Mouse (Mus musculus) liver, embryonic 11.5 days (tissue): ENCODE measurements around the gene Arap2. TPM values are rescaled to one million over a fixed set of nuclear protein-coding genes. Genes with fewer than 3 reads are reported as not detected.

ENCODE experiments used
- ATAC-seq: fragments of 200-750 bp; cut with Nextera tagmentation; replicated peaks from 2 replicates; pipeline ENCODE4 v1.8.0; 2017; ENCODE audit warnings: moderate number of reproducible peaks, mild to moderate bottlenecking, moderate TSS enrichment, moderate library complexity; ENCODE audit not compliant: low FRiP score
- DNase-seq: peaks from one replicate; pipeline ENCODE4 v3.0.0-alpha.2; 2017; ENCODE audit warnings: low spot score
- H3K27ac ChIP-seq: fragments of 300-500 bp; sonication (generic); 2 replicates; pipeline ENCODE4 v1.5.1; 2014; ENCODE audit warnings: mild to moderate bottlenecking, low read depth, low read length, control low read depth
- H3K27me3 ChIP-seq: fragments of 300-500 bp; sonication (generic); replicated peaks from 2 replicates; pipeline ENCODE4 v1.6.1; 2014; ENCODE audit warnings: low read length, mixed read lengths; ENCODE audit not compliant: control insufficient read depth, insufficient read depth
- H3K36me3 ChIP-seq: fragments of 300-500 bp; sonication (generic); 2 replicates; pipeline ENCODE4 v1.6.1; 2014; ENCODE audit warnings: mild to moderate bottlenecking, low read length, moderate library complexity, mixed read lengths; ENCODE audit not compliant: control insufficient read depth, insufficient read depth
- H3K4me1 ChIP-seq: fragments of 300-500 bp; sonication (generic); replicated peaks from 2 replicates; pipeline ENCODE4 v1.6.1; 2014; ENCODE audit warnings: low read length, mixed read lengths; ENCODE audit not compliant: control insufficient read depth, insufficient read depth
- H3K4me2 ChIP-seq: fragments of 300-500 bp; sonication (generic); 2 replicates; pipeline ENCODE4 v1.6.1; 2014; ENCODE audit warnings: mild to moderate bottlenecking, control low read depth, moderate library complexity
- H3K4me3 ChIP-seq: fragments of 300-500 bp; sonication (generic); 2 replicates; pipeline ENCODE4 v1.5.1; 2014; ENCODE audit warnings: low read depth, low read length, control low read depth
- H3K9ac ChIP-seq: fragments of 300-500 bp; sonication (generic); 2 replicates; pipeline ENCODE4 v1.6.1; 2014; ENCODE audit warnings: low read depth, low read length, control low read depth
- H3K9me3 ChIP-seq: fragments of 300-500 bp; sonication (generic); 2 replicates; pipeline ENCODE4 v1.6.1; 2016; ENCODE audit warnings: low read length, inconsistent platforms, mixed read lengths; ENCODE audit not compliant: control insufficient read depth
- WGBS: fragments of 180-500 bp; shearing (Covaris S2); extraction: QIAGEN DNeasy Blood & Tissue Kit; methylation state at CpG from one replicate; pipeline ENCODE4 v1.1.7; 2014; 5-methylcytosine and 5-hydroxymethylcytosine counted together
- polyA plus RNA-seq: library from polyadenylated mRNA; unstranded; fragments of >200 nt; fragmentation: Nextera tagmentation; extraction: Ambion mirVana; gene quantifications from 2 replicates; pipeline ENCODE4 v1.2.1, GENCODE M21; 2014

Gene Arap2
- polyA plus RNA-seq, 1 experiment from 2014 or later, result 2.4 TPM

DNA sequence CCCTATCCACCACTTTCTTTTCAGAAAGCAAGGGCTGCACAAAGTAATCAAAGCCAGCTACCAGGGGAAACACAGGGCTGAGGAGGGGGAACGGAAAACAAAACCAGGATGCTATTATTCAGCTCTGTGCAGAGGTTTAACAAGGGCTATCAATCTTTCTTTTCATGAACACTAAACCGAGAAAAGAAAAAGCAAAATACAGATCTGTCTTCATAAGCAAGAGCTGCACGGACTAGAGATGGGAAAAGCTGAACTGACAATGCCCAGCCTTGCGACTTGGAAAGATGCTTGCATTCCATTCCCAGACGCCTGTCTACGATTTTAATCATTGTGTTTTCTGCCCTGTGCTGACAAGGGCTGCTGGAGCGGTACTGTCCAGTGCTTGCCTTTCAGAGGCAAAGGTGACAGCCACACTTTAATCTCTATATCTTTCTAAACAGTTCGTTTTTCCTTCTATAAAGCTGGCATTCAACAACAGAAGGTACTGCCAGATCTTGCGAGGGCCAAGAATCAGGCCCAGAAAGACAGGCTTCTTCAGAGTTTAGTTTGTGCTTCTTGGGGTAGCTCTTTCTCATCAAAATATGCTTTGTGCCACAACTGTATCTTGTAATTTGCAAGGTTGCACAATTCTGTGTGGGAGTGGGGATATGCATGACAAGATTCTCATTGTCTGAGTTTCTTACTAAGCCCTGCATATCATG lies 93.1 kb downstream of the Arap2 start:
- Histone ChIP-seq H3K36me3 (no peaks in the 10 kb centered on the region), H3K4me2 (no peak overlapping the region), H3K4me1 (no peaks in the 10 kb centered on the region), H3K4me3 (no peak overlapping the region), H3K9me3 (no peaks in the 10 kb centered on the region), H3K9ac (no peak overlapping the region), H3K27ac (no peak overlapping the region), H3K27me3 (no peaks in the 10 kb centered on the region)
- DNase-seq (no peak), ATAC-seq (no peak)
- 62% methylated on average over 9 of the region's 9 CpGs for WGBS

- H3K9me3 ChIP-seq, result no peaks in the 10 kb centered on the region
- ATAC-seq (no peak), DNase-seq (no peak)
- H3K4me3 ChIP-seq, result no peak overlapping the region
- H3K4me2 ChIP-seq, result no peak overlapping the region
- no peaks in the 10 kb centered on the region for H3K27me3 ChIP-seq
- no peaks in the 10 kb centered on the region for H3K36me3 ChIP-seq
- no peaks in the 10 kb centered on the region for H3K4me1 ChIP-seq
- H3K27ac ChIP-seq, result no peak overlapping the region
- no peak overlapping the region for H3K9ac ChIP-seq
Measured at GRCm38 (mm10) chr5:62665329-62665728, 100.6 kb downstream of the Arap2 start.

DNA sequence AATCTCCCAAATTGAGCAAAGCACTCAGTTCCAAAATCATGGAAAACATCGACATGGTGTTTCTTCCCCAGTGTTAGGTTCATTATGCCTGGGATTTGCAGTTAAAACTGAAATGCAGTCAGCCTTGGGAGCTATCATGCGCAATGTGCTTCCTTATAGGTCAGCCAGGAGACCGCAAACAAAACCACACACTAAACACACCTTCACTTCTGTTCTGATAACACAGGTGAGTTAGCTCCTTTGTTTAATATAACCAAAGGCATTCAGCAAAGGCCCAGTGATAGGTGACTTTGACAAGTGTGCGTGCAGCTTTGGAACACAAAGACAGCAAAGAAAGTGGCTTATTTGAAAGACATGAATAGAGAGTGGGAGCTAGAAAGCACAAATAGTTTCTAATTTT lies 101.1 kb downstream of the Arap2 start:
- no peak for DNase-seq
- Histone ChIP-seq H3K36me3 (no peaks in the 10 kb centered on the region), H3K9me3 (no peaks in the 10 kb centered on the region), H3K4me2 (no peak overlapping the region), H3K4me1 (no peaks in the 10 kb centered on the region), H3K4me3 (no peak overlapping the region), H3K9ac (no peak overlapping the region), H3K27ac (no peak overlapping the region), H3K27me3 (no peaks in the 10 kb centered on the region)
- no peak for ATAC-seq
- 85% methylated on average over 4 of the region's 4 CpGs for WGBS

GRCm38 (mm10) chr5:62663206-62663605 lies 102.8 kb downstream of the Arap2 start:
- ATAC-seq (no peak), DNase-seq (no peak)
- 67% methylated on average over 1 of the region's 1 CpGs for WGBS
- Histone ChIP-seq H3K27ac (no peak overlapping the region), H3K9me3 (no peaks in the 10 kb centered on the region), H3K36me3 (no peaks in the 10 kb centered on the region), H3K27me3 (no peaks in the 10 kb centered on the region), H3K9ac (no peak overlapping the region), H3K4me2 (no peak overlapping the region), H3K4me3 (no peak overlapping the region), H3K4me1 (no peaks in the 10 kb centered on the region)

- Histone ChIP-seq H3K9me3 (no peaks in the 10 kb centered on the region), H3K27me3 (no peaks in the 10 kb centered on the region), H3K36me3 (no peaks in the 10 kb centered on the region), H3K4me2 (no peak overlapping the region), H3K4me3 (no peak overlapping the region), H3K9ac (no peak overlapping the region), H3K4me1 (no peaks in the 10 kb centered on the region), H3K27ac (no peak overlapping the region)
- ATAC-seq, result no peak
- WGBS, result 75% methylated on average over 5 of the region's 5 CpGs
- DNase-seq, result no peak
Measured at GRCm38 (mm10) chr5:62653924-62654323, 112.0 kb downstream of the Arap2 start.

DNA sequence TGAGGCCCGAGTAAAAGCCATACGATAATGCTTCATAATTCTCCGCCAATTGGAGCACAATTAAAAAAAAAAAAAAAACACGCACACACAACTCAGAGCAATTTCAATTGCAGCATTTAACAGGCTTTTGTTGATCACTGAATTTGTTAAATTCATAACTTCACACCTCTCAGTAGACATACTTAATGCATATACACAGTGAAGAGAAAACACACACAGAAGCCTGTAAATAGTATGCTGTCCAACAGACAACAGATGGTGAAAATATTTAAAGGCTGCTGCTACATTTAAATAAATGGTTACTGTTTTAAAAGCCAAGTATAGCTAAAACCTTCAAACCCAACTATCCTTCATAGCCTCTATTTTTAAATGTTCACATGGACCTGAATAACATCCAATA lies 123.6 kb downstream of the Arap2 start:
- Histone ChIP-seq H3K36me3 (no peaks in the 10 kb centered on the region), H3K4me1 (no peaks in the 10 kb centered on the region), H3K9ac (no peak overlapping the region), H3K27ac (no peak overlapping the region), H3K27me3 (no peaks in the 10 kb centered on the region), H3K9me3 (no peaks in the 10 kb centered on the region), H3K4me2 (no peak overlapping the region), H3K4me3 (no peak overlapping the region)
- WGBS, result 92% methylated on average over 4 of the region's 4 CpGs
- ATAC-seq, result no peak
- DNase-seq, result no peak

DNA sequence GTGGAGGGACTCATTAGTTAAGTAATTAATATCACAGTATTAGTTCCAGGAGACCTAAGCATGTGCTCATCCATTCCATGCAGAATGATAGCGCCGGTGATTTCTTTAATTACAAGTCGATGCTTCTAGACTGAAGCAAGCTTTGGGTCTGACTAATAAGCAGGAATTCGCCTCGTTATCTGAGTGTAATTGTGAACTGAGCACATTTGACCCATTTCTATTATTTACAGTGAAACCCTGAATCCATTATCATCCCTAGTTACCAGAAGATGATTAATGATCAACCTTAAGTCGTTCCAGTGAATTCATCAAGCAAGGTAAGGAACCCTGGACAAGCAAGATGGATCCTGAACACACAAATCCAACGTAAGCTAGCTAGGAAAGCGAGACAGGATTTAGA lies 125.5 kb downstream of the Arap2 start:
- no peaks in the 10 kb centered on the region for H3K27me3 ChIP-seq
- H3K4me2 ChIP-seq, result no peak overlapping the region
- no peak overlapping the region for H3K9ac ChIP-seq
- no peaks in the 10 kb centered on the region for H3K9me3 ChIP-seq
- no peak overlapping the region for H3K27ac ChIP-seq
- no peak overlapping the region for H3K4me3 ChIP-seq
- DNase-seq (no peak), ATAC-seq (no peak)
- WGBS, result 70% methylated on average over 8 of the region's 8 CpGs
- no peaks in the 10 kb centered on the region for H3K4me1 ChIP-seq
- no peaks in the 10 kb centered on the region for H3K36me3 ChIP-seq

DNA sequence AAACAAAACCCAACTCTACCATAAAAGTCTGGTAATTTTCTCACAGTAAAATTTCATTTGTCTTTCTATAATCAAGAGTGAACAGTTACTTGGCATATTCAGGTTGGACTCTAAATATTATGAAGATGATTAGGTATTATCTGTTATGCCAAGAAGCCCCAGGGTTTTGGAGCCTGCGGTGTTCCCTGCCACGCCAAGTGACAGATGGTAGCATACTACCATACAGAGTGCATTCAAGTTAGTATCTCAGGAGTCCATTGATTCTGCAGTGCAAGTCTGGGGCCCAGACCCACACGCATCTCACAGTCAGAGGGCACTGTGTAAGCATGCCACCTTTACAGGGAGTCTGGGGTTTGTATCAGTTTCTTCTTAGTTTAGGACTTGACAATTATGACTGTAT lies 129.6 kb downstream of the Arap2 start:
- no peaks in the 10 kb centered on the region for H3K4me1 ChIP-seq
- H3K27me3 ChIP-seq, result no peaks in the 10 kb centered on the region
- H3K36me3 ChIP-seq, result no peaks in the 10 kb centered on the region
- H3K27ac ChIP-seq, result no peak overlapping the region
- ATAC-seq (no peak), DNase-seq (no peak)
- no peaks in the 10 kb centered on the region for H3K9me3 ChIP-seq
- no peak overlapping the region for H3K4me2 ChIP-seq
- no peak overlapping the region for H3K9ac ChIP-seq
- H3K4me3 ChIP-seq, result no peak overlapping the region
- WGBS, result 85% methylated on average over 3 of the region's 3 CpGs

DNA sequence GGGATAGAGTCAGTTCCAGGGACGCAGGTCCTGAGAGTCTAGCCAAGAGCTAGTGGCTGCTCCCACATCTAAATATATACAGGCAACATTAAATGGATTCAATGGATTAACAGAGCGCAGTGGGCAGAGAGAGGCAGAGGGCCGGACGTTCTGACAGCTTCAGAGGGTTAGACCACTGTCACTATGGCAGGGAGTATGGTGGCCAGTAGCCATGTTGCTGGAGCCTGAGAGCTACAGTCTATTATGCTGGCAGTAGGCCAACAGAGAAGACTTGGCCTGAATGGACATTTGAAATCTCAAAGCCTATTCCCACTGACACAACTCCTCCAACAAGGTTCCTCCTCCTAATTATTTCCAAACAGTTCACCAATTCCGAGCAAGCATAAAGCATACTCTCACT lies 137.1 kb downstream of the Arap2 start:
- 92% methylated on average over 5 of the region's 5 CpGs for WGBS
- no peak overlapping the region for H3K4me2 ChIP-seq
- DNase-seq (no peak), ATAC-seq (no peak)
- H3K36me3 ChIP-seq, result no peaks in the 10 kb centered on the region
- H3K27me3 ChIP-seq, result no peaks in the 10 kb centered on the region
- no peak overlapping the region for H3K4me3 ChIP-seq
- no peaks in the 10 kb centered on the region for H3K9me3 ChIP-seq
- H3K9ac ChIP-seq, result no peak overlapping the region
- no peak overlapping the region for H3K27ac ChIP-seq
- no peaks in the 10 kb centered on the region for H3K4me1 ChIP-seq
